Mouse (Mus musculus): ENCODE measurements at regions not wholly inside any gene's neighbourhood (a gene's known extent, or its start where the extent isn't known, plus 50 kb on each side); places are given as distances from the start of the nearest gene placed in this dataset.

DNA sequence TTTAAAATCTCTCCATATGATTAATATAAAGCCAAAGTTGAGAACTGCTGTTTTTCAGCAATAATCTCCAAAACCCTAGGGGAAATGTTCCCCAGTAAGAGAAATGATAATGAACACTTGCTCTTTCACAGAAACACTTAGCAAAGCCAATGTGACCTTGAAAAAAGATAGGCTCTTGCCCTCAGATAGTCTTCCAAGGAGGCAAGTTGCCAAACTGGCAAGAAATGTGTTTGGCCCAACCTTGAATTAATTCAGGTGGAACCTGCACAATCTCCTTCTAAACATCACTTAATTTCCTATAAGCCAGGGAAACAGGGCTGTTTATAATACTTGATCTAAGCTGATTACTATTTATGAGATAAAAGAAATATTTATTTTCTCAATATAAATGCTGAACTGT, 244.0 kb upstream of the Gnaz start:
- no peak for DNase-seq (ENCODE audit: low read depth, low spot score)

- DNase-seq (ENCODE audit: low read depth, low spot score) = no peak
These were observed 217.5 kb upstream of the Gnaz start for GRCm38 (mm10) chr10:74749446-74749845.

- no peak for DNase-seq (ENCODE audit: low read depth, low spot score)
These were observed 216.1 kb upstream of the Gnaz start for GRCm38 (mm10) chr10:74750879-74751278.

GRCm38 (mm10) chr10:74760734-74761133, 206.2 kb upstream of the Gnaz start:
- DNase-seq (ENCODE audit: low read depth, low spot score) = no peak

DNA sequence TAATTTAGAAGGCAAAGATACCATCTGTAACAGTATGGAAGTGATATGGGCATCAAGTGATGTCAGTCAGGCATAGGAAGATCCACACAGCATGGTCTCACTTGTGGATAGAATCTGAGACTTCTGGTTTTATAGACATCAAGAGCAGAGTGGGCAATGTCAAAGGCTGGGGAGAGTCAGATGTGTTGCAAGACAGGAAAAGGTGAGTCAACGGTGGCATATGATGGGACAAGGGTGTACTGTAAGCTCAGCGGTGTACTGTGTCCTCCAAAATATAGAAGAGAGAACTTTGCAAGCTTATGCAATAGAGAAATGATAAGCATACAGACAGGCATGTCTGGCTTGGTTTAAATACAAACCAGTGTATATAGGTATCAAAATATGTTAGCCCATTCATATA, 177.7 kb upstream of the Gnaz start:
- DNase-seq (ENCODE audit: low read depth, low spot score) = no peak

- no peak for DNase-seq (ENCODE audit: low read depth, low spot score)
These were observed 177.0 kb upstream of the Gnaz start for GRCm38 (mm10) chr10:74789987-74790386.

DNA sequence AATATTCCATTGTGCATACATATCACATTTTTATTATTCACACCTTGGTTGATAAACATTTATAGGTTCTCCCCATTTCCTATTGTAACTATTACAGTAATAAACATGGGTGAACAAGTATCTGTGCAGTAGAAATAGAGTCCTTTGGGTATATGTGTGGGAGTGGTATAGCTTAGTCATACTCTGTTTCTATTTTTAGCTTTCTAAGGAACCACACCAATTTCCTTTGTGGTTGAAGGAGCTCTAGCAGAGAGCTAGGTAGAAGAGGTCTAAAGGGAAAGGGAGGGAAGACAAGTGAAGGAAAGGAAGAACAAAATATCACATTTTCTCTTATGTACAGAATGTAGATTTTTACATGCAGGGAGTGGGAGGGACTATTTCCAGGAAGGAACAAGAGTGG, 143.6 kb upstream of the Gnaz start:
- DNase-seq (ENCODE audit: low read depth, low spot score) = no peak

- no peak for DNase-seq (ENCODE audit: low read depth, low spot score)
These were observed 132.6 kb upstream of the Gnaz start for GRCm38 (mm10) chr10:74834359-74834758.

DNA sequence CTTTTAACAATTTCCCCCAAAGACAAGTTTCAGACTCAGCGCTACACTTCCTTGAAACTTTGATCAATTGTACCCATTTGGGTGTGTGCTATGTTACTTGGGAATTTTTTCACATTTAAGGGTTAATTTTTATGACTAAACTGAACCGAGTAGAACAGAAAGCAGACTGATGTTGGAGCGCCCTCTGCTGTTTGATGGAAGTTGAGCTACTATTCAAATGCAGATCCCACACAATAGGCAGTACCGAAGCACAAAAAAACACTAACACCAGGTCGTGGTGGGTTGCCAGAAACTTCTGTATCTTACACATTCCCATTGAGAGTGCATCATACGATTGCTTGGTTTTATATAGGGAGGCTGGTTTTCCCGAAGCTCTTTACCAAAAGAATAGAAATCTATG, 118.6 kb upstream of the Gnaz start:
- peak; percentile 64 for DNase-seq (ENCODE audit: low read depth, low spot score)

DNA sequence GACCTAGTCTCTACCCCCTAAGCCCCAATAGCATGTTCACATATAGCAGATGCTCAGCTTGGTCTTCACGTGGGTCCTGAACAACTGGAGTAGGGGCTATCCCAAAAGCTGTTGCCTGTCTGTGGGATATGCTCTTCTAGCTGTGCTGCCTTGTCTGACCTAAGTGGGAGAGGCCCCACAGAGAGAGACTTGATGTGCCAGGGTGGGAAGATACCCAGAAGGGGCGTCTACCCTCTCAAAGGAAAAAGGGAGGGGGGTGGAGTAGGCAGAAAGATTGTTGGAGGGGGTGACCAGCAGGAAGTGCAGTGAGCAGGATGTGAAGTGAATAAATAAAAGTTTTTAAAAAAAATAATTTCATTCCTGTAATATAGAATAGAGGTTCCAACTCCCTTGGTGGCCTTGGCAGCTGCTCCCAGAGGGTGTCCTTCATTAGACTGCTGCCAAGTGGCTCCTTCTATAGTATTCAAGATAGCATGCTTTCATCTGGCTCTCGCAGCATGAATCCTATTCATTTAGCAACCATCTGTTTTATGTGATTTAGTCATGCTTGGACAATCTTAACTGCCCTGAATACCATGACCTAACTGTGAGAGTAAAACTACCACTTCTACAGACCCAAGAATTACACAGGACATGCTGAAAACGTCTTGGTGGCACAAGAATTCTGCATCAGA, 111.8 kb upstream of the Gnaz start:
- peak; percentile 9 for DNase-seq (ENCODE audit: low read depth, low spot score)

Data from retina, postnatal 7 days (tissue).